Mouse (Mus musculus) heart, postnatal 36 days (tissue): ENCODE results near the gene C330007P06Rik. TPM values are rescaled to one million over a fixed set of nuclear protein-coding genes. Genes with fewer than 3 reads are reported as not detected.
"Not testable (repeated sequence)": the region's sequence is repeated elsewhere in the genome, so short reads cannot be mapped to it uniquely, and the experiment has no call there.

Source experiments
- DNase-seq, 2 experiments: peaks; one replicate each; pipeline ENCODE4 v3.0.0; 2021 to 2022
- intact Hi-C: fragments of 180-260 bp; cut with DNase I; formaldehyde crosslinking; loops from one replicate; pipeline ENCODE4 v1.15.1; 2025
- total RNA-seq, 2 experiments: library from RNA; stranded (reverse); gene quantifications; 2 replicates each; pipeline ENCODE4 v1.2.3; 2021

The C330007P06Rik gene
- total RNA-seq, 2 experiments from 2014 or later, result 16.7 to 17.9 TPM

DNA sequence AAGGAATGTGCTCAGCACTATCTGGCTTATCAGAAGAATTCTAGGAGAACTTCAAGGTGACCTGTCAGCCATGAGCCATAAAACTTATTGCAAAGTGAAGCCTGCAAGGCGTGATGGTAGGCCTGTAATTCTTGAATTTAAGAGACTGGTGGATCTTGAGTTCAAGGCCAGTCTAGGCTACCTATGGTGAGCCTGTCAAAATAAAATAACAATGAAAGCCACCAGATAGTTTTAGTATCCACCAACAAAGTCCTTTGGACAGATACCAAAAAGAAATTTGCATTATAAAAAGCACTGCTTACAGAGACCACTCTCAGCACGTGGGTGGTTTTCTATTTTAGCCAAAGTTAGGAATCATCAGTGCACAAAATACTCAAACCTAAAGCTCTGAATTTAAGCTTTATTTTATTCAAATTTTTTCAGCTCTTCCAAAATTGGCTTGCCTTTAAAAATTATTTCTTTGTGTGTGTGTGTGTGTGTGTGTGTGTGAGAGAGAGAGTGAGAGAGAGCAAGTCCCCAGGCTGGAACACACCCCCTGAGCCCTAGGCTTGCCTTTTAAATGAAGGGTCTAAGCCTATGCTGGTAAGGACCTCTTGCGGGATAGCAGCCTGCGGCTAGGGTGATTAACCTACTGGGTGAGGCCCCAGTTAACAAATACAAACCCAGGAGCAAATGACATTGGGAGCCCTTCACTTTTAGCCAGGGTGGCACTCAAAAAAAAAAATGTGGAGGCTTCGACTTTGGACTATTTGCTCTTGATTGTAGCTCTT is 68.3 kb downstream of the C330007P06Rik start:
- intact Hi-C loops, result no loop called here
- DNase-seq, result no peak

DNA sequence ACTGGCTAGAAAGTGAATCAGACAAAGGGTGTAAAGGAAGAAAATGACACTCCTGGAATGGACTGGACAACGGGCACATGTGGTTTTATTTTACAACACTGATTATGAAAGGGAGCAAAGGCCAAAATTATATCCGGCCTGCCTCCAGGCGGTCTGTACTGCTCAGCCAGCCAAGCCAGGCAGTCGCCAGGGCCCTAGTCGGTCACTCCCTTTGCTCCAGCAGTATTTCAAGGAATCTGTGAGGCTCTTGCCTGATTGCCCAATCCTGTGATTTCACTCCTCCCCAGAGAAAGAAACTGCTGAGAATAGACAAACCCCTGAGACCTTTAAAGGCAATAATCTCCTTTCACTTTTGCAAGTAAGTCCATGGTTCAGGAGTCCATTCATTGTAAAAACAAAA is 69.7 kb downstream of the C330007P06Rik start:
- peak; percentile 34 to 38 for DNase-seq
- intact Hi-C loops, result no loop called here

DNA sequence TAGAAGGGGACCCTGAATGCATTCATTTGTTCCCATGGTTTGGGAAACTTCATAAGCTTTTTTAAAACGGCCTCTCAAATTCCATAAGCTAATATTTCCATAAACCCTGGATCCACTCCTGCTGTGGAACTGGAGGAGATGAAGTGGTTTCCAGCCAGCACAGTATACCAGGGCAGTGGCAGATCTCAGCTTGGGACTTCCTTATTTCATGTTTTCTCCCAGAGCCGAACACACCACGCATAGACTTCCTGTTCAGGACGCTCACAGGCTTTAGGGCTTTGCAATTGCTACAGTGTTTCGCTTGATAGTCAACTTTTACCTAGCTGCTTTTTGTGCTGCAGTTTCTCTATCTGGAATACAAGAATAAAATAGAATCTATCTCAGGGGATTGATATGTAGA is 70.7 kb downstream of the C330007P06Rik start:
- intact Hi-C loops, result no loop called here
- DNase-seq, result no peak

DNA sequence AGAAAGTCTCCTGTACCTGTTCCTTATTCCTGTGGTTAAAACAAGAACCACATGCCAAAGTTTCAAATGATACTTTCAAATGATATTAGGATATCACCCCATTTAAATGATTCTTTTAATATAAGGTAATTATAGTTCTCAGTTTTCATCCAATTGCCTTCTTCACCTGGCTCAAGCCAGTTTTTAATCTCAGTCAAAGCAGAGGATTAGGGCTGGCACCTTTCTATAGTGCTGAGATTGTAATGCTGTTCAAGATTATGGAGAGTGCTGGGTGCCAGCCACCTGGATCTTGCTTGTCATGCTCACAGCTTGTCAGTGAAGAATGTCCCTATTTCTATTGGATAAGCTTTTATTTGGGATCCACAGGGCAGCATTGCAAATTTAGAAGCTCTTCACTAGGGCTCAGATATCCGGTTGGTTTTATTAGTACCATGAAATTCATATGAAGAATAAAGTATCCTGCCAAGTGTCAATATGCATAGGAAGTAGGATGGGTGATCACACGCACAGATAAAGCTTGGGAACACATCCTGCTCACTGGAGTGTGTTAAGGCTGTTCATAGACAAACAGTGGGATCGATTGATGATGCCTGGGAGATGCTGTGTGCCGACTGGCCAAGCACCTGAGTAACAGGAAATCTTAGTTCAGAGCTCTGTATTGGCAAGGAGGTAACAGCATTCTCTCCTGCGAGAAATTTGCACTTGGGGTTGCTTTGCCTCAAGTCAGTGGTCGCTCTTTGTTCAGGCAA is 74.6 kb downstream of the C330007P06Rik start:
- no peak for DNase-seq
- intact Hi-C loops, result loop anchor here (5.0 to 10.0 kb wide), 2 partner anchors 37 to 285 kb away; partner anchors contain the start of gene Rpl39

DNA sequence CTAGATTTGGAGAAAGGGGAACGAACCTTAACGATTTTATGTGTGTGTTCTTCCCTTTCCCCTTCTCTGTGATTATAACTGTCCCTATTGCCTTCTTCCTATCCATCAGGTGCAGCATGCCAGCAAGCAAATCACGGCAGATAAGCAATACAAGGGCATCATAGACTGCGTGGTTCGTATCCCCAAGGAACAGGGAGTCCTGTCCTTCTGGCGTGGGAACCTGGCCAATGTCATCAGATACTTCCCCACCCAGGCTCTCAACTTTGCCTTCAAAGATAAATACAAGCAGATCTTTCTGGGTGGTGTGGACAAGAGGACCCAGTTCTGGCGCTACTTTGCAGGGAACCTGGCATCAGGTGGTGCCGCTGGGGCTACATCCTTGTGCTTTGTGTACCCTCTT is 77.2 kb downstream of the C330007P06Rik start:
- intact Hi-C loops, result loop anchor here (1.0 to 10.0 kb wide), 4 partner anchors 12 to 288 kb away; partner anchors contain the start of genes C330007P06Rik and Rpl39
- DNase-seq, result not testable (repeated sequence)

DNA sequence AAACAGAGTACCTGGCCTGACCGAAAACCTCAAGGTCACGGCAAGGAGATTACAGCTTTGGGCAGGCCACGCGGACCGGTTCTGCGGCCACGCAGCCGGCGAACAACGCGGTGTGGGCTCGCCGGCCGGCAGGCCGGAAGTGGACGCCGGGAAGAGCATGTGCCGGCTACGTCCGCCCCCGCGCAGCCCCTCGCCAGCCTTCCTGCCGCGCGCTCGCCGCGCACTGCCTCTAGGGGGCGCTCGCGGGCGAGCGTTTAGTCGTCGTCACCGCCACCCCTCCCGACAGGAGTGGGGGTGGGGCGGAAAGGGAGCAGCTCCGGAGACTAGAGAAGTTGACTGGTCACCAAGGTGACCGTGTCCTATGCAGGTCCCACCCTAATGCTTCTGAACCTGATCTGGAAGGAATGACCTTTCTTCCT is 77.7 kb downstream of the C330007P06Rik start:
- intact Hi-C loops, result loop anchor here (1.0 to 10.0 kb wide), 4 partner anchors 12 to 289 kb away; partner anchors contain the start of genes C330007P06Rik and Rpl39
- DNase-seq, result peak; percentile 84 to 85

DNA sequence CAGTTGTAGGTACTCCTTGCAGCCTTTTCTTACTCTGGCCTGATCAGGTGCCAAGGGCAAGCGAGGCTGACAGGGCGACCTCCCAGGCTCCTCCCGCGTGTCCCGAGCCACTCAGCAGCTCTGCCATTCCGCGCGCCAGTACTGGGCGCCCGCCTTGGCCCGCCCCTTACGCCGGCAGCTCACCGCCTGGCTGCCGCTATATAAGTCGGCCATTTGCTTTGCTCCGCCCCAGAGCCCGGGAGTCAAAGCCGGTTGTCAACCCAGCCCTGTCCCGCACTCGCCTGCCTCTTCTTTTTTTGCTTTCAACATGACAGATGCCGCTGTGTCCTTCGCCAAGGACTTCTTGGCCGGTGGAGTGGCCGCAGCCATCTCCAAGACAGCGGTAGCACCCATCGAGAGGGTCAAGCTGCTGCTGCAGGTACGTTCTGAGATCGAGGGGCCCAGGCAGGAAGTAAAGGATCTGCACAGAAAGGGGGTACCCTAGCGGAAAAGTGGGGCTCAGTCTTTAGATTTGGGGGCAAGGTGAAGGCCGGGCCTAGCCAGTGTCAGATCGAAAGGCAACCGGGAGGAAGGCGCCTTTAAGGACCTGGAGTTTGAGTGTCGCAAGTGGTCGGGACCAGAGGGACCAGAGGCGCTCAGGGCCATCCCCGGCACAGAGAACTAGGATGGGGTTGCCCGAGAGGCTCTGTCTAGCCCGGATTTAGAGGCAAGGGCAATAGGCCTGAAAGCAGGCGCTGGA is 78.3 kb downstream of the C330007P06Rik start, which contains the start of gene Slc25a5:
Slc25a5 (plus strand) TSS at position 228 of the 739 bp plus-strand sequence.
- intact Hi-C loops, result loop anchor here (1.0 to 10.0 kb wide), 4 partner anchors 13 to 289 kb away; partner anchors contain the start of genes C330007P06Rik and Rpl39
- DNase-seq, result peak; percentile 77 to 81

DNA sequence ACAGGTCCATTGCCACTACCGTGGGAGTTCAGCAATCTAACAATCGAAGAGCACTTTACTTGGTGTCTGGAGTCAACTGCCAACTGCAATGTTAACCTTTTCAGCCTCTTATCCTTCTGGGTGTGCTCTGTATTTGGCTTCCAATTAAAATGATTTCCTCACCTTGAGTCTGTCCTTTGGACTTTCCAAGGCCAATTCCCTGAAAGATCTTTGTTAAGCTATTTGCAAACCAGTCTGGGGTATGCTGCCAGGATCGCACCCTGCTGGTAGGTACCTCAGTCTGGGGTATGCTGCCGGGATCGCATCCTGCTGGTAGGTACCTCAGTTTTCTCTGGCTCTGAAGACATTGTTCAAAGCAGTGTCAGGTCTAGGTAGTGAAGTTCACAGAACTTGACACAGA is 79.3 kb downstream of the C330007P06Rik start:
- DNase-seq, result no peak
- intact Hi-C loops, result loop anchor here (10.0 kb wide), 1 partner anchor 290 kb away; the partner anchor contains the start of gene Rpl39

DNA sequence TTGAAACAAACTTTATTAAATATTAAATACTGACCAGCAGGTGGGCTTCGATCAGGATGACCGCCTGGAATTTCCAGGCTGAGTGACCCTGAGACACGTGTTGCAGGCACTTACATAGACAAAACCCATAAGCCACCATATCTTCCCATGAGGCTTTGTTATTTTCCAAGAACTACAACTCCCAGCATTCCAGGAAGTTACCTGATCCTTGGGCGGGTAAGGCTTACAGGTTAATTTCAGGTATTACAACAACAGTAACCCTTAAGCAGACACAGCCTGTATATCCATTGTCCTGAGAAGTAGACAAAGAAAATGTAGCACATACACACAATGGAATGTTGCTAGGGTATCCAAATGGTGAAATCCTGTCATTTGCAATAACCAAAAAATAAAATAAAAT is 84.6 kb downstream of the C330007P06Rik start:
- DNase-seq, result no peak
- intact Hi-C loops, result no loop called here

DNA sequence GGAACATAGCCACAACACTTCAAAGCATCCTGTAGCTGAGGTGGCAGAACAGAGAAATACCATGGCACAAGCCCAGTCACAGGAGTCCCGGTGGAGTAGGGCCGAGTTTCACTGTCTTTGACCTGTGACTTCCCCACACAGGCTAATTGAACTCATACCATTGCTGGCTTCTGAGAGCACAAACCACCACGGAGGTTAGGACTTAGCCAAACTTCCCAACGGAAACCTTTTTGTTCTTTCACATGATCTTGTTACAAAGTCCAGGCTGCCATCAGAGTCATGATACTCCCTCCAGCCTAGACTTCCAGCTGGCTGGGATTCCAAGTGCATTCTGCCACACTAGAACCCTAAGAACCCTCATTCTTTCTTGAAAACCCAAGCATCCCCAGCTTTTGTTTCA is 96.2 kb downstream of the C330007P06Rik start:
- intact Hi-C loops, result no loop called here
- DNase-seq, result no peak

DNA sequence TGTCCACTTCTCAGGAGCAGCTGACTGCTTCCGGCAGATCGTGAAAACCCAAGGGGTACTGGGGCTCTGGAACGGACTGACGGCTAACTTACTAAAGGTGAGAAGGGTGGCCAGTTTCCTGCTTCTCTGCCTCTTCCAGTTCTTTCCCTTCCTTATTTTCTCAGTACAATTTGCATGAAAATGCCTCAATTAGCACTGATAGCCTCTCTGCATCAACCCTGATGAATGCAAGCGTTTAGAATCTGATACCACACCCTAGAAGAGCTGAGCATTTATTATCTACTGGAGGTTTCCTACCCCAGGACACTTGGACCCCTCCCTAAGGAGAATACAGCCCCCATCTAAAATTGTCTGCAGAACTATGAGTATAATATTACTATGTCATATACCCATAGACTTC is 98.4 kb downstream of the C330007P06Rik start:
- intact Hi-C loops, result no loop called here

More for the DNA sequence above, 98.4 kb downstream of the C330007P06Rik start:
- DNase-seq, result no peak

Other genes starting within 250 kb of the C330007P06Rik start
- 1 to 10 TPM; 2.3 to 2.4 TPM for gene Akap17b, start 228.7 kb downstream of the C330007P06Rik start, total RNA-seq
- under 1 TPM; 0.44 to 0.49 TPM for gene Slc25a43, start 130.5 kb downstream of the C330007P06Rik start, total RNA-seq
- 100 to 1,000 TPM; 374 to 455 TPM for gene Slc25a5, start 78.5 kb downstream of the C330007P06Rik start, total RNA-seq
- gene Ube2a, start 211 bp downstream of the C330007P06Rik start, total RNA-seq, result 10 to 100 TPM; 67.7 to 77.5 TPM
- gene Nkrf, start 28.8 kb upstream of the C330007P06Rik start, total RNA-seq, result 1 to 10 TPM; 3.1 to 4.1 TPM
- gene Sept6, start 117.7 kb upstream of the C330007P06Rik start, total RNA-seq, result 1 to 10 TPM; 5.1 to 5.6 TPM
- gene Sowahd, start 174.7 kb upstream of the C330007P06Rik start, total RNA-seq, result not detected
- 100 to 1,000 TPM; 303 to 327 TPM for gene Rpl39, start 211.3 kb upstream of the C330007P06Rik start, total RNA-seq
- gene Upf3b, start 236.2 kb upstream of the C330007P06Rik start, total RNA-seq, result 1 to 10 TPM; 7.9 to 8.0 TPM